Mouse (Mus musculus): Measurements from ENCODE around the gene Lhfpl3.

DNA sequence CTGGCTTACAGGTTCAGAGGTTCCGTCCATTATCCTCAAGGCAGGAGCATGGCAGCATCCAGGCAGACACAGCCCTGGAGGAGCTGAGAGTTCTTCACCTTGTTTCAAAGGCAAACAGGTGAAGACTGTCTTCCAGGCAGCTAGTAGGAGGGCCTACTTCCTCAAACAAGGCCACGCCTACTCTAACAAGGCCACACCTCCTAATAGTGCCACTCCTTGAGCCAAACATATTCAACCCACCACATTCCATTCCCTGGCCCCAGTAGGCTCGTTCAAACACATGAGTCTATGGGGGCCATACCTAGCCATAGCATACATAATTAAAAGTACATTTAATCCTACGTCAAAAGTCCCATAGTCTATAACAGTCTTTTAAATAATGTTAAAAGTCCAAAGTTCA is 407.4 kb downstream of the Lhfpl3 start:
- TF ChIP-seq CTCF (IDR thresholded peaks at IDR 0.05; ENCODE audit: low read depth) (no peak), EP300 (IDR thresholded peaks at IDR 0.05; ENCODE audit: low read depth) (no peak)
